Mouse (Mus musculus) cerebellum, postnatal 25 days (tissue): ENCODE measurements around the gene Cenpe.
"Not testable (repeated sequence)": the region's sequence is repeated elsewhere in the genome, so short reads cannot be mapped to it uniquely, and the experiment has no call there.

Experiments
- DNase-seq, 2 experiments: peaks; one replicate each; pipeline ENCODE4 v3.0.0; 2021; ENCODE audit warnings: mixed read lengths in 2 of 2

Gene Cenpe

DNA sequence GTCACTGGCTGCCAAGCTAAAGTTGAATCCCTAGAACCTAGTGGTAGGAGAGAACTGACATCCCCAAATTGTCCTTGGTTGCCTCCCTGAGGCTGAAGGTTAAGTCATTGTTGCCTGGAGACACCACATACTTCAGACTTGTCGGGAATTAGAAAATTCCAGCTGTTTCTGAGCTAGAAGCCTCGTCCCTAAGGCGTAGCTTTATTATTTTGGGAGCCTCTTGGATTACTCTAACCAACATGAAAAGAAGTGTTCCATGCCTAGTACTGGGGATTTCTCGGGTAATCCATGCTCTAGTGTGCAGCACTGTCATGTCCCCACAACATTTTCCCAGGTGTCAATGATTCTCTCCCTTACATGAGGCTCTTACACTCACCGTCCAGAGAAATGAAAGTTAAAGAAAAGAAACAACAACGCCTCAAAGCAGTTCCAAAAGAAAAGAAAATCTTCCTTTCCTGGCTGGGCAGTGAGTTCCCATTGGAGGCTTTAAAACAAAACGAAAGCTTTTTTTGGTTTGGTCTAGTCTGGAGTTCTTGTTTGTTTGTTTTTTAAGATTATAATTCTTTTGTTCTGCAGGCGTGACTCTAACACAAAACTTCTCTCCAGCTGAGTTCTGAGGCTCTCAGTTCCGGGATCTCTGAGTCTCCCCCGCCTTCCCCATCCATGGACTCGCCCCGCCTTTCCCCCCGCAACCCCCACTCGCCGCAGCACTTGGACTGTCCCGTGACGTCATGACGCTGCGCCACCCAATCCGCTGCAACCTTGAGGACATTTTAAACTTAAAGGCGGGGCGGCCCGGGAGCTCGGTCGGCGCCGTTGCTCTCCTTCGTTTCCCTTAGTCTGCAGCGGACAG is at the start of gene Cenpe:
Cenpe (plus strand) TSS at position 733 of the 853 bp plus-strand sequence.
- peak; percentile 90 to 94 for DNase-seq

DNA sequence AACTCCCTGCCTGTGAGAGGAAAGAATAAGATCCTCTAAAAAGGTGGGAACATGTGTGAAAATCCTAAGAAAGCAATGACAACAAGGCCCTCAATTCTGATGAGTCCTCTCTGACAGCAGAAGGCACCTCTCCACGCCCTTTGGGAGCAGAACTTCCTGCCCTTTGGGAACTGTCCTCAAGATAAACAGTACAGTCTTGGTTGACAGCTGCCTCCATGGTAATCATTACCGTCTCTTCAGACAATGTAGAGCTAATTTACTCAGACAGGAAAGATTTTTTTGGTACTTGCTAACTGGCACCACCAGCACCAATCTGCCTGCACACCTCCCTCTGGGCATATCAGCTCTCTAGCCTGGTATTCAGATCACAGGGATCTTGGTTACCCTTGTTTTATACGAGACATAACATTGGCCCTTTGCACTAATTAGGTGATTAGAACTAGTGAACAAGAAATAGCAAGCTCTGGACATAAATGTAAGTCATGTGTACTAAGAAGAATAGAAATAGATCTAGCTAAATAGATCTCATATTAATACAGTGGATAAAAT is 40.4 kb upstream of the Cenpe start:
- DNase-seq = no peak

DNA sequence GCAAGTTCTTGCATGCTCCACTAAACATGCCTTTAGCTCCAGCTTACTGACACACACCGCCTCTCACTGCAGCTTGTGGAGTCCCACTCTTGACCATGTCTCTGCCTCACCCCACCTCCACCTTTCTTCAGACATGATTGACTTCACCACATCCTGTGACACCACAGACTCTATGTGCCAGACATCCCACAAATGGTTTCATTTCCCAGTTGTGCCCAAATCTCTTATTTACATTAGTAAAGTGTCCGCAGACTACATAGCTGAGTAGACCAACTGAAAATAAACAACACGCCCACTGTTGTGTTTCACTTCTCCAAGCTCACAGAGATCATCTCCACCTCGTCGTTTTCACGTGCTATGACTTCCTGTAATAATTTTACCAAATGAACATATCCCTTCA is 20.5 kb upstream of the Cenpe start:
- no peak for DNase-seq

DNA sequence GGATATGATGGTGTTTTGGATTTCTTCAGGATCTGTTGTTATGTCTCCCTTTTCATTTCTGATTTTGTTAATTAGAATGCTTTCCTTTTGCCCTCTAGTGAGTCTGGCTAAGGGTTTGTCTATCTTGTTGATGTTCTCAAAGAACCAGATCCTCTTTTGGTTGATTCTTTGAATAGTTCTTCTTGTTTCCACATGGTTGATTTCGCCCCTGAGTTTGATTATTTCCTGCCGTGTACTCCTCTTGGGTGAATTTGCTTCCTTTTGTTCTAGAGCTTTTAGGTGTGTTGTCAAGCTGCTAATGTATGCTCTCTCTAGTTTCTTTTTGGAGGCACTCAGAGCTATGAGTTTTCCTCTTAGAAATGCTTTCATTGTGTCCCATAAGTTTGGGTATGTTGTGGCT is 14.3 kb upstream of the Cenpe start:
- not testable (repeated sequence) for DNase-seq

DNA sequence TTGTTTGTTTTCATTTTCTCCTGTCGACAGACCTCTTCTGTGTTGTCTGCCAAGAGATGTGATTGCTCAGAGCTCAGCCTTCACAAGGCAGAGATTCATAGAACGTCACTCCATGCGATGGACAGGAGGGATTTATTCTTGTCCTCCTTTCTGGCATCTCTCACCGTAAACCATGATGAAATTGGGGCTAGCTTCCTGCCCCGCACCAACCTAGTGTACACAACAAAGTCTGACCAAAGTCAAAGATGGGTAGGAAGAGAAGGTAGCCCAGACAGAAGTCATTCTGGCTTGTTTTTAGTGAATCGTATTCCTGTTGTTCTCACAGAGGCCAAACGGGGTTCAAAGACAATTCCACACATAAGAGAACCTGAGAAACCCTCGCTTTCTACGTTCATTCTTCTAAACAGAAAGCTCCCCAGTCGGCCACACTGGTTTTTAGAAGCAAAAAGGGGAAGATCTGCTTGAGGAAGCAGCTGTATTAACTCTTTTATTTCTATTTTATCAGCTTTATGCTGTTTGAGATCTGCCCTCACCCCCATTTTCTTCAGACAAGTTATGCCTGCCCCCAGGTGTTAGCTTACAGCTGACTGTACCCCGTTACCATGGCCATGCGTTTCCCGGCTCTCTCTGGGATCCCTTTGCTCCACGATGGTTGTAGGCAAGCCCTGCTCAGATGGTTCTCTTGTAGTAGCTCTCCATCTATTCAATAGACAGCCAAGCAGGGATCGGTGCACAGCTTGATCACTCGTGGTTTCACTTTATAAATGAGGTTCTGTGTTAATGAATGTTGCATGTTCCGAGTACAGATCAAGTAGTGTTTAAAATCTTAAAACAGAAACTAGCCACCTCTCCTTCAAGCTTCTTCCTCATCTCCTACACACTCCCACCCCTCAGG is 11.7 kb upstream of the Cenpe start:
- DNase-seq = no peak

DNA sequence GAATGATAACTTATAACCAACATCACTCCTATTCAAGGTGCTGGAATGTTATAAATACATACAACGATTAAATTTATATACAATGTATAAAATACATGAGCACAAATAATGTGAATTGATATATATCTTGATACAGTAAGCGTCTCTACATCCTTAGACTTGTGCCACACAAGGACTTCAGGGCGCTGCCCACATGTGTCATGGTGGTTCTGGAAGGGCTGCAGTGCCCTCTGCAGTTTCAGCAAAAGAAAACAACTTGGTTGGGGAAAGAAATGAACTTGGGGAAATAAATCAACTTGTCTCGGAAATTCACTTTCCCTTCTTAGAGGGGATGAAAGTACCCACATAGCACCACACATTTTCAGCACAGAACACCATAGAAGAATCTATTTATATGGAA is 5.7 kb upstream of the Cenpe start:
- peak; percentile 18 to 47 for DNase-seq

DNA sequence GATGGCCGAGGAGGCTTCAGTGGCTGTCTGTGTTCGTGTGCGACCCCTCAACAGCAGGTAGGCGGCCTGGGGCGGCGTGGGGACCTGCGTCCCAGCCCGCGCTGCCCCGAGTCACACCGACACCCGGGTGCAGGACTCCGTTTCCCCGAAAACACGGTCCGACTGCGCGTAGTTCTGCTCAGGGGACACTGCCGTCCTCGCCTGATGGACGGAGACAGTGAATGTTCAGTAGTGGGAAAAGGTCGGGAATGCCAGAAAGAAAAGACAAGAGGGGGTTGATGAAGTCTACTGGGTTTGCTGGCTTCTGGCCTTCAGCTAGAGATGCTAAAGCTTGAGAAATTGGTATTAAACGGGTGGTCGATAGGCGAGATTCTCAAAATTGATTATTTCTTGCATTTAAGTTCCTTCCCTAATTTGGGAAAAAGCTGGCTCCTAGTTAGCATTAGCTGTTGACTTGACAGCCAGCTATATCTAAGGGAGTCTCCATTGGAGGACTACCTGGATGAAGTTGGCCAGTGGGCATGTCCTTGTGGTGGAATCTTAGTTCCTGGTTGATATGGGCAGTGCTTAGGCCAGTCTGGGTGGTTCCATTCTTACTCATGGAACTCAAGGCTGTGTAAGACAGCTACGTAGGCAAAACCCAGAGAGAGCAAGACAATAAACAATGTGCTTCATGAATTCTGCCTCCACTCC is 467 bp downstream of the Cenpe start:
- DNase-seq = no peak

DNA sequence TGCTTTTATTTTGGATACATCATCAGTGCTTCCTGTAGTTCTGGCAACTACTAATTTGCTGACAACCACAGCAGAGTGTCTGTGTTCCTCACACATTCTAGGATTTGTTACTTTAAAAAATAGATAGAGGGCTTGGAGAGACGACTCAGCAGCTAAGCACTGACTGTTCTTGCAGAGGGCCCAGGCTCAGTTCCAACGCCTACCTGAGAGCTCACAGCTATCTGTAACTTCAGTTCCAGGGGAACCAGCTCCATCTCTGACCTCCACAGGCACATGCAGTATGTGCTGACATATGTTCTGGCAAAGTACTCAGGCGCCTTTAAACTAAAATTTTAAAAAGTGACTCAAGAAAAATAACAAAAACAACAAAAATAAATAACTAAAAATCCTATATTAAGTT is 19.7 kb downstream of the Cenpe start:
- DNase-seq = no peak

DNA sequence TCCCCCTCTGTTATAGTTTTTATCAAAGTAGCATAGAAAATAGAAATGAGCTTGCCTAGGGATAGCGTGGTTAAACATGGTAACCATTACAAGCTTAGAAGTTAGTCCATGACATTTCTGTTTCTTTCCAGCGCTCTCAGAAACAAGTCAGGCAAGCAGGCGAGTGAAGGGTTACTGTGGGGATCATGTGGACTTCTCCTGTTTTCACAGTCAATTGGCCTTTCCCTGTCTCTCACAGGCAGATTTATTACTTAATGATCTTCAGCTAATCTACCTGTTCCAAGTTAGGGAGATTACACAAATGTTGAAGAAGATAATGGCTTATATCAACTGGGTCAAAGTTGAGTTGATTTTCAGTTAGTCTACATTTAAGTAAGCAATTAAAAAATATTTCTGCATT is 20.1 kb downstream of the Cenpe start:
- no peak for DNase-seq

DNA sequence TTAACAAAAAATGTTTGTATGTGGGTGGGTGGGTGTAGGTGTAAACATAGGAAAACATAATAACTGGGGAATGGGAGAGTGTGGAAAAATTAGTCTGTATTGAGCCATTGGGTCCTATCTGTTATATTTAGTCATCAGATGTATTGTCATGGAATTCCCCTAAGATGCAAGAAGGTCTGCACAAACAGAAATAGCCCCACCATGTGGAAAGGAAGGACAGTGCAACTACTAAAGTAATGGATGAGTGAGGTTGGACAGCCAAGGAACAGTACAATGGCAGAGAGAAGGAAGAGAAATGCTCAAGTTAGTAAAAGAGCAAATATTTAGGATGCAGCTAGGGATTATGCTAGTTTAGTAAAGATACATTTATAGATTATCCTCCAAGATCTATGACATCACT is 33.4 kb downstream of the Cenpe start:
- DNase-seq = no peak

DNA sequence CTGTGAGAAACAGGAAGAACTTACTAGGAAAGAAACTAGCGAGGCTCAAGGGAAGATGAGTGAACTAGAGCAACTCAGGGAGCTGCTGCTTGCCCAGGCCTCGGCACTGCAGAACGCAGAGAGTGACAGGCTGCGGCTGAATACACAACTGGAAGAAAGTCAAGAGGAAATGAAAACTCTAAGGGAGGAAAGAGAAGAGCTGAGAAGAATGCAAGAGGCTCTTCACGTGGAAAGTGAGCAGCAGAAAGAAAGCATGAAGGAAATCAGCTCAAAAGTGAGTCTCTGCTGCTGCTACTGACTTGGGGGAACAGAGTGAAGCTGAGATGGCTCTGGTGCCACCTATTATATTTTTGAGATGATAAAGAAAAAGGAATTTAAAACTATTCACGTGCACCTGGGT is 34.5 kb downstream of the Cenpe start:
- DNase-seq = no peak

DNA sequence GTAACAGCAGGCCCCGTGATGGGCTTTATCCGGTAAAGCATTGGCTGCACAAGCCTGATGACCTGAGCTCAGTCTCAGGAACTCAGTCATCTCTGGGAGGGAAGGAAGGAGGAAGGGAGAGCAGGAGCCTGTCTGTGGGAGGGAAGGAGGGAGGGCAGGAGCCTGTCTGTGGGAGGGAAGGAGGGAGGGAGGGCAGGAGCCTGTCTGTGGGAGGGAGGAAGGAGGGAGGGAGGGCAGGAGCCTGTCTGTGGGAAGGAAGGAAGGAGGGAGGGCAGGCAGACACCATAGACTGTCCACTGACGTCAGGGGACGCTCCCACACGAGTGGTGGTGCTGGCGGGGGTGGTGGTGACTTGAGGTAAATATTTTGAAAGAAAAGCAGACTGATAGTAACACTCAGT is 36.8 kb downstream of the Cenpe start:
- DNase-seq = no peak

DNA sequence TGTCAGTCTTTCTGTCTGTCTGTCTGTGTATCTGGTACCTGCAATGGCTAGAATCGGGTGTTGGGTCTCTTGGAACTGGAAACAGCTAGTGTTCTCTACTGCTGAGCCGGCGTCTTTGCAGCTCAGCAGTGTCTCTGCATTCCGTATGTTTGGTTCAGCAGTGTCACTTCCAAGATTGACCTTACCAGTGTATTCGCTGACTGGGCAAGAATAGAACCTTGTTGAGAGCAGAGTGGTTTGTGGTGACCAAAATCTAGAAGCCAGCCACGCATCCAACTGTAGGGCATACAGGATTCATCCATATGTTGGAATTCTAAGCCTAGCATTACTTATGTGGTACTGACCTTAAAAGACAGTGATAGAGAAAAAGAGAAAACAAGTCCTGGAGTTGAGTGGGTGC is 39.5 kb downstream of the Cenpe start:
- no peak for DNase-seq

DNA sequence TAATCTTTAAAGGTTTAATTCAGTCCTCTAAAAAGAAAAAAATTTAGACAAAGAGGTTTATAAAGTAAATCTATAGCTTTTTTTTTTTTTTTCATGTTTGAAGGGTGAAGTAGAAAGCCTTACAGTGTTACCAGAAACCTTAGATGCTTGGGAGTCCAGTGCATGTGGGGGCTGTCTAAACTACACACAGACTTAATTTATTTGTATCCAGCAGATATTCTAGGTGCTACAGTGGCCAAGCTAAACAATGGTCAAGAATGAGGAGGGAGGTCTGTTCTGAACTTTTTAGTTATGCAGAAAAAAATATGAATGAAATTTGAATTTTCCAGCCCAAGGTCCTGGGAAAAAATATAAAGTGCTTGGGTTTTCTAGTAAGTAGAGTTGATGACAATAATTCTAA is 42.4 kb downstream of the Cenpe start:
- DNase-seq = no peak

DNA sequence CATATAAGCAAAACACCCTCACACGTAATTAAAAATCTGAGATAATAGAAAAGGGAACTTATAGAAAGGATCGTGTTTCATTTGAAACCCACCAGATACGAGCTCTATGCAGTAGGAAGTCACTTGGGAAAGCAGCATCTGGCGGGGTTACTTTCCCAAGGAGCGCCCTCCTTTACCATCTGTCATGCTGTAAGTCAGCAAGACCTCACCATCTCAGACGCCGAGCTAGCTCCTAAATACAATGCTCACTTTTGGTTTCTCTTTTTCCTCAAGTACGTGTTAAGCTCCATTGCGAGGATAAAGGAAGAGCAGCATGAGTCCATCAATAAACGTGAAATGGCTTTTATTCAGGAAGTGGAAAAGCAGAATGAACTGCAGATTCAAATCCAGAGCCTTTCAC is 46.6 kb downstream of the Cenpe start:
- DNase-seq = no peak

DNA sequence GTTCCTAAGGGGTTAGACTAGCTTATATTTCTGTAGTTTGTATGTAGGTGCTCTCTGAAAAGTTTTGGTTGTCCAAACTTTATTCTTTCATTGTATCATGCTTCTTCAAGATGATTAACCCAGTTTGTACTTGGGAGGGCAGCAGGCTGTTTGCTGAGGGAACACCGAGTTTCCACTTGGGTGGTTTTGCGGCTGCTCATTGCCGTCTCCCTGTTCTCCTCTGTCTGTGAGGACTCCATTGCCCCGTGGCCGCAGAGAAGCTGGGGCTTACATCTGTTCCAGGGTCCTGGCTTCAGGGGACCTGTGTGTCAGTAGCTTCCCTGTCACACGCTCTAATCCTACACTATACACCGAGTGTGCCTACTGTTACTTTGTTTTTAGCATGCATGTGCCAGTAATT is 47.9 kb downstream of the Cenpe start:
- no peak for DNase-seq

DNA sequence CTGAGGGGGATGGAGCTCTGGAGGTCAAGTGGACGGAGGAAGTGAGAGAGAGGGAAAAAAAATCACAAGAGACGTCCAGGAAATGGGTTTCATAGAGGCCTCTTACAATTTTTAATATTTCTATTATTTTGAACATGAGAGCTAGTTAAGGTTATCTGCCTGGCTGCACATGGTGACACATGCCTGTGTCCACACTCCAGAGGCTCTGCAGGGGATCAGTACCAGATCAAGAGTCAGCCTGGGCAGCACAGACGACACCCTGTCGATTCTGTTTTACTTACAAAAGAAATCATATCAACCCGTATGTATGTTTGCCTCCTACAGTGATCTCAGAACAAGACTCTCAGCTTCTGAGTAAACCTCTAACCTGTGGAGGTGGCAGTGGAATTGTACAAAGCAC is 56.3 kb downstream of the Cenpe start:
- DNase-seq = no peak

DNA sequence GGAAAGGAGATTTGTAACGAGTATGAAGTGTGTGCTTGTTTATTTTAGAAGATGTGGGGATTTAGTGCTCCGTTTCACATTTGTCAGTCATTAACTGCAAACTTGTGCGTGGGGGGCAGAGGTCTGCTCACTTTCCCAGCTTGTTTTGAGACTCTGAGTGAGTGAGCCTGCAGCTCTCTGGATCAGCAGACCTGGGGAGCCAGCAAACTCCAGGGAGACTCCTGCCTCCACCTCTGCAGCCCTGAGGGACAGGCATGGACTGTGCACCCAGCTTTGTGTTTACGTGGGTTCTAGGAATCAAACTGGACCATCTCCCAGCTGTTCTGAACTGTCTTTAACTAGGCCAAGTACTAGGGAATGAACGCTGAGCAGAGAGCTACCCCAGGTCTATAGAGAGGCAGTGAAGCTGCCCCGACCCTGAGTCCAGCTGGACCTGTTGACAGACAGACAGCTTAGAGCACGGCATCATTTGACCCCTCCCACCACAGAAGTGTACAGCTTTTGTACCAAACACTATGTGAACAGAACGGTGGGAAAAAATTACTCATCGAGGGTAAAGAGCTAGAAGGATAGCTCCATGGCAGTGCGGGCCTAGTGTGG is 57.2 kb downstream of the Cenpe start:
- DNase-seq = no peak

DNA sequence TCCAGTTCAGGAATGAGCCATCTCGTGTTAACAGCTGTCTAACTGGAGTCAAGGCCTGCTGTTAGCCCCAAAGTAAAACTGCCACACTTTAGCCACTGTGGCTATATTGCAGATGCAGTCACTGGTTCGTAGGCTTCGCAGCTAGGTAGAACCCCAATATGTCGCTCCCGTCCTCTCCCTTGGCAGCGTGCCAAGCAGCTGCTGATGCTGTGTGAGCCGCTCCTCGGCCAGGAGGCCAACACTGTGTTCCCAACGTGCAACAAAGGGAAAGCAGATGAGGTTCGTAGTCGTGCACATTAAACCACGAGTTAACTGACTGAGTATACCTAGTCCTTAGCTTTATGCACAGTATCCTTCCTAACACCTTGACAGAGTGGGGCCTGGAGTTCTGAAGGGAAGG is 60.3 kb downstream of the Cenpe start:
- DNase-seq = no peak

DNA sequence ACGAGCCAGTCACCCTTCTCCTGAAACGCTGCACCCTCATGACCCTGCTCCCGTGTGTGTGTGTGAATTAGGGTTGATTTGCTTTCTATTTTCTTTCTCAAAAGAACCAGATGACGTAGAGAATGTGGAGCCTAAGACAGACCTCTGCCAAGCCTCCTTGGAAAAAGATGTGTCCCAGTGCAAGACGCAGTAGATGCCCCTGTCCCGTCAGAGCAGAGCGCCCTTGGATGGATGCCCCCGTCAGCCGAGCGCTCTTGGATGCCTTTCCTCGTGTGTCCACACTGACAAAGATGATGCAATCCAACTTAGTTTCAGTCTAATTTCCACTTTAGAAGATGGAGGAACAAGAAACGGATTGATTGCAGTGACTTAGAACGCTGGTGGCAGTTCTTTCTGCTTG is 60.7 kb downstream of the Cenpe start:
- no peak for DNase-seq

DNA sequence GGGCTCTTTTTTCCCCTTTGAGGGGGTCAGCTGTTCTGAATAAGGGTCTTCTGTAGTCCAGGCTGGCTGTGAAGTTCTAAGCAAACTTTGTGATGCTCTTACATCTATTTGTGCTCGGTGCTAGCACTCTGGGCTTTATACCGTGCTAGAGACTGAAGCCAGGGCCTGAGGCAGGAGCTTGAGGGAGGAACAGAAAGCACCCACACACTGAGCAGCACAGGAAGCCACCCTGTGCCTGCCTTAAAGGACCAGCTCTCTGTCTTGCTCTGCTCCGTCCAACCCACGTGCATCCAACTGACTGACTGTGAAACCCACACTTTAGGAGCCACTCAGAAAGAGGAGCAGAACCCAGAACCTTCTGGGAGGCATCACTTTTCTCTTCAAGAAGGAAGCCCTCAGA is 67.8 kb downstream of the Cenpe start:
- DNase-seq = no peak

DNA sequence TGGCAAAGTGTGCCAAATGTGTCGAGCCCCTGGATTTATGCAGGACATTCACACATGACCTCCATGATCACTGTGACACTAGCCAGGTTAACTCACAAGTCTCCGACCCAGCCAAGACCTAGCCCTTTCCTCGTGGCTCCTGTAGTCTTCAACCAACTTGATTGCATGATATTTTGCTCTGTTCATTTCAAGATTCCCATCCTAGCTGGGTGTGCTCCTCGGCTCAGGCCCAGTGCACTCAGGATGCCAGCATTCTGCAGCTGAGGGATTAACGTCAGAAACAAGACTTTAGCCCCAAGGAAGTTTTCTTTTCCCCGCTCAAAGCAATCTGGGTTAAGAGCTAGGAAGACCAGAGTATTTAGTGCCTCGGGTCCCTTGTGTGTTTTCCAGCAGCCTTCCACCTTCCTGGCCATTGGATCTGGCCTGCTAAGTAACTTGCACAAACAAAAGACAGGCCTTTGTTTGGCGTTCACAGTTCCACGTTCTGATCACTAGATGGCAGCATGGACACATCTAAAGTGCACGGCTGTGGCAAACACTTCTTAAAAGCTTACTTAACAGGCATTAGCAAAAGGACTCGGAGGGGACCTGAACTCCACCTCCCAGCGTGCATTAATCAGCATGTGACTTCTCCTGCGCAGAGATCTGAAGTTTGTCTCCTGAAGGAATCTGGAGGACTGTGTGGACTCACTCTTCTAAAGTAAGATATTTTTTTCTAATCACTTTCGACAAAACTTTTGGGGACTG is 68.5 kb downstream of the Cenpe start, which contains the start of gene Bdh2:
Bdh2 (plus strand) TSS at position 553 of the 747 bp plus-strand sequence.
- DNase-seq = peak; percentile 64 to 78
